Mouse (Mus musculus) spleen, postnatal 10 days (tissue): ENCODE data around the gene Ap1s2.
A peak's percentile ranks its signal among the peaks of the same experiment; 100 is the strongest.

Experiments
- DNase-seq, 2 experiments: peaks; one replicate each; pipeline ENCODE4 v3.0.0; 2021 to 2022; ENCODE audit warnings: low spot score in 2 of 2

Gene Ap1s2

GRCm38 (mm10) chrX:163958467-163958875 lies 49.7 kb downstream of the Ap1s2 start, which contains the start of gene Zrsr2:
Gene Zrsr2 (minus strand): TSS chrX:163958661.
- peak; percentile 52 to 91 for DNase-seq

GRCm38 (mm10) chrX:163981092-163981491 lies 72.3 kb downstream of the Ap1s2 start:
- DNase-seq: no peak

GRCm38 (mm10) chrX:163981500-163981899 lies 72.7 kb downstream of the Ap1s2 start:
- no peak for DNase-seq

GRCm38 (mm10) chrX:163982129-163982528 lies 73.3 kb downstream of the Ap1s2 start:
- no peak for DNase-seq
